Mouse (Mus musculus): ENCODE measurements at regions not wholly inside any gene's neighbourhood (a gene's known extent, or its start where the extent isn't known, plus 50 kb on each side); places are given as distances from the start of the nearest gene placed in this dataset.
"Not testable (repeated sequence)": the region's sequence is repeated elsewhere in the genome, so short reads cannot be mapped to it uniquely, and the experiment has no call there.

GRCm38 (mm10) chr2:108034882-108035281, 744.4 kb downstream of the Kcna4 start:
- 62% methylated on average over 4 of the region's 4 CpGs for WGBS
- H3K9me3 ChIP-seq: no peaks in the 10 kb centered on the region
- no peak overlapping the region for H3K4me3 ChIP-seq
- H3K4me2 ChIP-seq (replicated peaks): no peak overlapping the region
- no peak for ATAC-seq (ENCODE audit: insufficient number of reproducible peaks, insufficient read depth, low FRiP score, low TSS enrichment)
- no peak overlapping the region for H3K9ac ChIP-seq
- H3K36me3 ChIP-seq: no peaks in the 10 kb centered on the region
- H3K27me3 ChIP-seq: no peaks in the 10 kb centered on the region
- H3K4me1 ChIP-seq: no peaks in the 10 kb centered on the region
- no peak overlapping the region for H3K27ac ChIP-seq

DNA sequence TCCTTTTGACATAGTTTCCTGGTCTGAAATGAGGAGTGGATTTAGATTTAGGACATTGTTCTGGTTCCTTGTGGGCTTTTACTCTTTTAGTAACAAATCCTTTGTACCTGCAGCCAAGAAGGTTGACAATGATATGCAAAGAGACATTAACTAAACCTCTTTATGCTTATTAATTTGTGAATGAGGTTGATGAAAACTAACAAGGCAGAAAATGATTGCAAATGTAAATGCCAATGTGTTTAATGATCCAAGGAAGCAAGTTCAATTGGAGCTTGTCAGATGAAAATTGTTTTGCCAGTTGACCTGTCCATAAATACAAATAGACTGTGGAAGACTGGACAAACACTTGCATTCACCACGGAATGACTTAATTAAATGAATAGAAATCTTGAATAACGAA, 751.6 kb downstream of the Kcna4 start:
- no peaks in the 10 kb centered on the region for H3K27me3 ChIP-seq
- no peak for ATAC-seq (ENCODE audit: insufficient number of reproducible peaks, insufficient read depth, low FRiP score, low TSS enrichment)
- no peak overlapping the region for H3K4me3 ChIP-seq
- H3K4me2 ChIP-seq (replicated peaks): no peak overlapping the region
- H3K9ac ChIP-seq: no peak overlapping the region
- no peaks in the 10 kb centered on the region for H3K36me3 ChIP-seq
- WGBS: 78% methylated on average over 2 of the region's 2 CpGs
- H3K4me1 ChIP-seq: no peaks in the 10 kb centered on the region
- H3K9me3 ChIP-seq: no peaks in the 10 kb centered on the region
- H3K27ac ChIP-seq: no peak overlapping the region

DNA sequence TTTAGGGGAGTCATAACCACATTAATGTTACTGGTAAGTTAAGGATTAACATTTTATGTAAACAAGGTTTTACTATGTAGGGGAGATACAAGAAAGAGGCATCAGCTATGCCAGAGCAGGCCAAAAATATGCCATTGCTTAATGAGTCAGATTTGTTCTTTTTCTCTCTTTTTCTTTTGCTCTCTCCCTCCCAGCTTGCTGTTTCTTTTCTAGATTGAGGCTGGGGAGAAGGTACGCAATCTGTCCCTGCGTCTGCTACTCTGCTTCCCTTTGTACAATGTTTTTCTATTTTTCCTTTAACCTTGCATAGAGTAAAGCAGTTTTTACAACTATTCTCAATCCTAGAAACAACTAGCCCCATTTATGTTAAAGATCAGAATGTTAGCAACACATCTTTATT, 754.4 kb downstream of the Kcna4 start:
- Histone ChIP-seq H3K4me3 (no peak overlapping the region), H3K27ac (no peak overlapping the region), H3K4me1 (no peaks in the 10 kb centered on the region), H3K4me2 (replicated peaks) (no peak overlapping the region), H3K9me3 (no peaks in the 10 kb centered on the region), H3K9ac (no peak overlapping the region), H3K27me3 (no peaks in the 10 kb centered on the region), H3K36me3 (no peaks in the 10 kb centered on the region)
- WGBS: 81% methylated on average over 2 of the region's 2 CpGs
- no peak for ATAC-seq (ENCODE audit: insufficient number of reproducible peaks, insufficient read depth, low FRiP score, low TSS enrichment)

DNA sequence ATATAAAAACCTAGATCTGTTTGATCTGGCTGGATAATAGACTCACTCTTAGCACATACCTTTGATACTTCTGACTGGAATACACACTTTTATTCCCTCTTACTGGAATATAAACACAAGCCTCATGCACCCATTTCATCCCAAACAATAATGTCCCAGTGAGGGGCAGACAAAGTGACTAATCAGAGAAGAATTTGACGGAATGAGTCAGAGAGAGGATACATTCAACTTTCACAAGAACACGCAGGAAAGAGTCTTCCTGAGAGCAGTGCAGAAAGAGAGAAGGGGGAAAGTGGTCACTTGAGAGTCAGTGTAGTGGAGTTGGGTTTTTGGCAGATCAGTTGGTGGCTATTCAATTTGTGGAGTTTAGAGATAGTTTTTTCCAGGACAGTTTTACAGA, 755.6 kb downstream of the Kcna4 start:
- WGBS: 76% methylated on average over 2 of the region's 2 CpGs
- ATAC-seq (ENCODE audit: insufficient number of reproducible peaks, insufficient read depth, low FRiP score, low TSS enrichment): no peak

GRCm38 (mm10) chr2:108062751-108063150, 772.3 kb downstream of the Kcna4 start:
- ATAC-seq (ENCODE audit: insufficient number of reproducible peaks, insufficient read depth, low FRiP score, low TSS enrichment); H3K27ac ChIP-seq; H3K4me1 ChIP-seq; H3K9ac ChIP-seq; H3K4me2 ChIP-seq (replicated peaks); H3K27me3 ChIP-seq; H3K36me3 ChIP-seq; H3K9me3 ChIP-seq; H3K4me3 ChIP-seq: not testable (repeated sequence)
- 85% methylated on average over 2 of the region's 2 CpGs for WGBS

More for the DNA sequence above, 755.6 kb downstream of the Kcna4 start:
- H3K4me1 ChIP-seq: no peaks in the 10 kb centered on the region
- H3K9me3 ChIP-seq: no peaks in the 10 kb centered on the region
- H3K9ac ChIP-seq: no peak overlapping the region
- H3K27ac ChIP-seq: no peak overlapping the region
- H3K4me2 ChIP-seq (replicated peaks): no peak overlapping the region
- no peaks in the 10 kb centered on the region for H3K27me3 ChIP-seq
- no peaks in the 10 kb centered on the region for H3K36me3 ChIP-seq
- H3K4me3 ChIP-seq: no peak overlapping the region

GRCm38 (mm10) chr2:108083911-108084310, 793.5 kb downstream of the Kcna4 start:
- no peaks in the 10 kb centered on the region for H3K36me3 ChIP-seq
- no peak overlapping the region for H3K4me2 ChIP-seq (replicated peaks)
- no peaks in the 10 kb centered on the region for H3K4me1 ChIP-seq
- H3K4me3 ChIP-seq: no peak overlapping the region
- ATAC-seq (ENCODE audit: insufficient number of reproducible peaks, insufficient read depth, low FRiP score, low TSS enrichment): no peak
- no peaks in the 10 kb centered on the region for H3K9me3 ChIP-seq
- 77% methylated on average over 3 of the region's 3 CpGs for WGBS
- H3K27ac ChIP-seq: no peak overlapping the region
- H3K27me3 ChIP-seq: no peaks in the 10 kb centered on the region
- no peak overlapping the region for H3K9ac ChIP-seq

- Histone ChIP-seq H3K27me3 (no peaks in the 10 kb centered on the region), H3K36me3 (no peaks in the 10 kb centered on the region), H3K4me2 (replicated peaks) (no peak overlapping the region), H3K9ac (no peak overlapping the region), H3K4me3 (no peak overlapping the region), H3K4me1 (no peaks in the 10 kb centered on the region), H3K9me3 (no peaks in the 10 kb centered on the region), H3K27ac (no peak overlapping the region)
- WGBS: 61% methylated on average over 4 of the region's 4 CpGs
- no peak for ATAC-seq (ENCODE audit: insufficient number of reproducible peaks, insufficient read depth, low FRiP score, low TSS enrichment)
These were observed 799.8 kb downstream of the Kcna4 start for GRCm38 (mm10) chr2:108090266-108090665.

DNA sequence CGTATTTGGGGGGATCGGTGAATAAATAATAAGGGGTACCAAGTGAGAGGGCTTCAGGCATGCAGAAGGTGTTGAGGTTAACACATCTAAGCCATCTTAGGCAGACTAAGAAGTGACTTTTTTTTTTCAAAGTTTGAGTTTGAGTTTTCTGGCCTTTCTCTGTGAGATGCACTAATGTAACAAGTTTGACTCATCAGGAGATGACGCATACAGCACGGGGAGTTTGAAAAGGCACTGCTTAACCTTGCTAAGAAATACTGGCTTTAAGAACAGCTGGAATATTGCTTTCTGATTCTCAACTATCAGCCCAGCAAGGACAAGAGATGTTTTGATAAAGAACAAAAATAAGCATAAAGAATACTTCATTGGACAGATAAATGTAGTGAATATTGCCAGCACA, 806.6 kb downstream of the Kcna4 start:
- no peaks in the 10 kb centered on the region for H3K27me3 ChIP-seq
- H3K36me3 ChIP-seq: no peaks in the 10 kb centered on the region
- 88% methylated on average over 4 of the region's 4 CpGs for WGBS
- H3K4me2 ChIP-seq (replicated peaks): no peak overlapping the region
- H3K4me1 ChIP-seq: no peaks in the 10 kb centered on the region
- no peak overlapping the region for H3K9ac ChIP-seq
- no peak for ATAC-seq (ENCODE audit: insufficient number of reproducible peaks, insufficient read depth, low FRiP score, low TSS enrichment)
- no peak overlapping the region for H3K27ac ChIP-seq
- H3K9me3 ChIP-seq: no peaks in the 10 kb centered on the region
- no peak overlapping the region for H3K4me3 ChIP-seq

- no peak overlapping the region for H3K27ac ChIP-seq
- no peak for ATAC-seq (ENCODE audit: insufficient number of reproducible peaks, insufficient read depth, low FRiP score, low TSS enrichment)
- H3K36me3 ChIP-seq: no peaks in the 10 kb centered on the region
- no peaks in the 10 kb centered on the region for H3K4me1 ChIP-seq
- no peaks in the 10 kb centered on the region for H3K27me3 ChIP-seq
- H3K4me3 ChIP-seq: no peak overlapping the region
- no peak overlapping the region for H3K4me2 ChIP-seq (replicated peaks)
- no peak overlapping the region for H3K9ac ChIP-seq
- H3K9me3 ChIP-seq: no peaks in the 10 kb centered on the region
These were observed 819.7 kb downstream of the Kcna4 start for GRCm38 (mm10) chr2:108110140-108110539.

GRCm38 (mm10) chr2:108145694-108146093, 855.3 kb downstream of the Kcna4 start:
- 63% methylated on average over 2 of the region's 2 CpGs for WGBS

GRCm38 (mm10) chr2:108148221-108148620, 857.8 kb downstream of the Kcna4 start:
- WGBS: 38% methylated on average over 4 of the region's 4 CpGs
- H3K4me2 ChIP-seq (replicated peaks): no peak overlapping the region
- no peak for ATAC-seq (ENCODE audit: insufficient number of reproducible peaks, insufficient read depth, low FRiP score, low TSS enrichment)
- no peaks in the 10 kb centered on the region for H3K4me1 ChIP-seq
- H3K36me3 ChIP-seq: no peaks in the 10 kb centered on the region
- no peak overlapping the region for H3K9ac ChIP-seq
- H3K9me3 ChIP-seq: no peaks in the 10 kb centered on the region
- no peaks in the 10 kb centered on the region for H3K27me3 ChIP-seq
- no peak overlapping the region for H3K27ac ChIP-seq
- H3K4me3 ChIP-seq: no peak overlapping the region

More at GRCm38 (mm10) chr2:108145694-108146093, 855.3 kb downstream of the Kcna4 start:
- H3K9me3 ChIP-seq: no peaks in the 10 kb centered on the region
- H3K36me3 ChIP-seq: no peaks in the 10 kb centered on the region
- H3K4me2 ChIP-seq (replicated peaks): no peak overlapping the region
- H3K9ac ChIP-seq: no peak overlapping the region
- H3K27ac ChIP-seq: no peak overlapping the region
- no peak for ATAC-seq (ENCODE audit: insufficient number of reproducible peaks, insufficient read depth, low FRiP score, low TSS enrichment)
- no peaks in the 10 kb centered on the region for H3K27me3 ChIP-seq
- H3K4me1 ChIP-seq: no peaks in the 10 kb centered on the region
- no peak overlapping the region for H3K4me3 ChIP-seq

DNA sequence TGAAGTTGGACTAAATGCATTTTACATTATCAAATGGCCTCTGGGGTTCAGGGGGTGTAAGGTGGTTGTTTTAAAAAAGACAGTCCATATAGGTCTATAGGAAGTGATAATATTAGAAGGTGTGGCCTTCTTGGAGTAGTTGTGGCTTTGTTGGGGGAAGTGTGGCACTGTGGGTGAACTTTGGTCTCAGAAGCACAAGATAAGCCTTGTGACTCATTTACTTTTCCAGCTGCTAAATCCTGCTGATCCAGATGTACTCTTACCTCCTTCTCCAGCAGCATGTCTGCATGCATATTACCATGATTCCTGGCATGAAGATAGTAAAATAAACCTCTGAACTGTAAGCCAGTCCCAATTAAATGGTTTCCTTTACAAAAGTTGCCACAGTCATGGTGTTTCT, 865.8 kb downstream of the Kcna4 start:
- H3K4me2 ChIP-seq (replicated peaks): no peak overlapping the region
- H3K27me3 ChIP-seq: no peaks in the 10 kb centered on the region
- H3K9me3 ChIP-seq: no peaks in the 10 kb centered on the region
- H3K4me3 ChIP-seq: no peak overlapping the region
- no peak for ATAC-seq (ENCODE audit: insufficient number of reproducible peaks, insufficient read depth, low FRiP score, low TSS enrichment)
- no peak overlapping the region for H3K27ac ChIP-seq
- H3K36me3 ChIP-seq: no peaks in the 10 kb centered on the region
- H3K4me1 ChIP-seq: no peaks in the 10 kb centered on the region
- H3K9ac ChIP-seq: no peak overlapping the region

DNA sequence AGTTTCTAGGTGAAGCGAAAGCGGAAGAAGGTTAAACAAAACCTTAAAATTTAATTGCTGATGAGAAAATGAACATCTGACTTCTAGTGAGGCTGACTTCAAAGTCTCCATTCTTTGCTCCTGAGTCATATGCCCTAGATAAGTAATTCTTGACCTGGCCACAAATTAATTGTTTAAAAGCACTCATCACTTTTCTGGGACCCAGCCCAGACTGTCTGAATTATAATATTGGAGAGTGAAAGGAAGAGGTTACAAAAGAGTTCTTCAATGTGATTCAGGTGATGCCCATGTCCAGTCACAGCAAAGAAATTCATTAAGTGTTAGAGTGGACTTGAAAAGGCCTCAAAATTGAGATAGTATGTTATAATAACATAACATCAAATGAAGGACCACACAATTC, 867.3 kb downstream of the Kcna4 start:
- Histone ChIP-seq H3K27me3 (no peaks in the 10 kb centered on the region), H3K36me3 (no peaks in the 10 kb centered on the region), H3K9ac (no peak overlapping the region), H3K4me2 (replicated peaks) (no peak overlapping the region), H3K9me3 (no peaks in the 10 kb centered on the region), H3K27ac (no peak overlapping the region), H3K4me1 (no peaks in the 10 kb centered on the region), H3K4me3 (no peak overlapping the region)
- ATAC-seq (ENCODE audit: insufficient number of reproducible peaks, insufficient read depth, low FRiP score, low TSS enrichment): no peak
- WGBS: 90% methylated on average over 2 of the region's 2 CpGs
